Mouse (Mus musculus) MN1 (cell line): ENCODE results near the gene Olfr1454.

Experiments
- DNase-seq: peaks from one replicate; pipeline ENCODE4 v3.0.0-alpha.2; 2016; ENCODE audit warnings: low spot score

Olfr1454 gene

GRCm38 (mm10) chr19:13060310-13060709, at the start of gene Olfr1454:
TSS of gene Olfr1454 (plus strand) at chr19:13060610.
- no peak for DNase-seq

DNA sequence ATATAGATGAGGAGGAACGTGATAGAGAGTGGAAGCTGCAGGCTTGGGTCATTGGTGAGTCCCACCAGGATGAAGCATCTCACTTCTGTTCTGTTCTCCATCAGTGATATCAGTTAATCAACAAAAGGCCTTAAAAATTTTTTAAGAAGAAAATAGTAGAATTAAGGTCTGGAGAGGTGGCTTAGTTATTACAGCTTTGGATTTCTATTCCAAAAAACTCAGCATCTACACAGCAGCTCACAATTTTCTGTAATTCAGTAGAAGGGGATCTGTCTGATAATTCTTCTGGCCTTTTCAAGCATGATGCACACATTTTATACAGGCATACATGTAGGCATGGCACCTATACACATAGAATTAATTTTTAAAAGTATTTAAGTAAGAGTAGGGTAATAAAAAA, 32.2 kb upstream of the Olfr1454 start, which contains the start of gene Olfr1453:
Olfr1453 (minus strand) TSS at position 101 of the 400 bp plus-strand sequence.
- no peak for DNase-seq

GRCm38 (mm10) chr19:13093908-13094307, 33.5 kb downstream of the Olfr1454 start:
- DNase-seq: no peak

GRCm38 (mm10) chr19:13097791-13098190, 37.4 kb downstream of the Olfr1454 start, which contains the start of gene Olfr1457:
TSS of gene Olfr1457 (minus strand) at chr19:13097891.
- no peak for DNase-seq

GRCm38 (mm10) chr19:13106675-13107074, 46.3 kb downstream of the Olfr1454 start, which contains the start of gene Olfr1458:
TSS of gene Olfr1458 (minus strand) at chr19:13106775.
- no peak for DNase-seq
